Mouse (Mus musculus): Measurements from ENCODE around the gene Nlgn2.

DNA sequence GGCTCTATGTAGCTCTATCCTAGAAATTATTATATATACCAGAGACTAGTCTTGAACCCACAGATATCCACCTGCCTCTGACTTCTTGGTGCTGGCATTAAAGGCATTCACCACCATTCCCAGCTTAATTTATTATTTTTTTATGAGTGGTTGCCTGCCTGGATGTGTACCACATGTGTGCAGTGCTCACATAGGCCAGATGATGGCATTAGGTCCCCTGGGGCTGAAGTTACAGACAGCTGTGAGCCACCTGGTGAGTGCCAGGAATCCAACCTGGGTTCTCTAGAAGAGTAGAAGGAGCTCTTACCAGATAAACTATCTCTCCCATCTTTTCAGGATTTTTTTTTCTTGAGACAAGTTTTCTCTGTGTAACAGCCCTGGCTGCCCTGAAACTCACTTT, 27.3 kb downstream of the Nlgn2 start:
- TF ChIP-seq TAL1 (IDR thresholded peaks at IDR 0.05; ENCODE audit: low read length) (no peak), GATA1 (IDR thresholded peaks at IDR 0.05; ENCODE audit: low read length) (no peak)
